Mouse (Mus musculus) spleen, adult 2 months (tissue): ENCODE data around the gene Acd.

ENCODE experiments used
- CTCF ChIP-seq: fragments of 200-500 bp; IDR thresholded peaks from 2 replicates; pipeline ENCODE4 v1.5.1; 2011; ENCODE audit warnings: mild to moderate bottlenecking, inconsistent platforms; ENCODE audit not compliant: insufficient read depth, insufficient read length, insufficient replicate concordance; ENCODE audit errors: extremely low read depth
- POLR2A ChIP-seq: fragments of 200-500 bp; IDR thresholded peaks from 2 replicates; pipeline ENCODE4 v1.6.1; 2011; ENCODE audit warnings: low read depth, low read length, inconsistent platforms

- TF ChIP-seq POLR2A = no peak
- TF ChIP-seq CTCF = no peak
Observed at GRCm38 (mm10) chr8:105695080-105695780, 5.7 kb downstream of the Acd start.
